Mouse (Mus musculus): Measurements from ENCODE around the gene Eif4enif1. TPM values are rescaled to one million over a fixed set of nuclear protein-coding genes. Genes with fewer than 3 reads are reported as not detected.

Gene Eif4enif1
- polyA plus RNA-seq, 1 experiment from 2014 or later, result 75.0 TPM

DNA sequence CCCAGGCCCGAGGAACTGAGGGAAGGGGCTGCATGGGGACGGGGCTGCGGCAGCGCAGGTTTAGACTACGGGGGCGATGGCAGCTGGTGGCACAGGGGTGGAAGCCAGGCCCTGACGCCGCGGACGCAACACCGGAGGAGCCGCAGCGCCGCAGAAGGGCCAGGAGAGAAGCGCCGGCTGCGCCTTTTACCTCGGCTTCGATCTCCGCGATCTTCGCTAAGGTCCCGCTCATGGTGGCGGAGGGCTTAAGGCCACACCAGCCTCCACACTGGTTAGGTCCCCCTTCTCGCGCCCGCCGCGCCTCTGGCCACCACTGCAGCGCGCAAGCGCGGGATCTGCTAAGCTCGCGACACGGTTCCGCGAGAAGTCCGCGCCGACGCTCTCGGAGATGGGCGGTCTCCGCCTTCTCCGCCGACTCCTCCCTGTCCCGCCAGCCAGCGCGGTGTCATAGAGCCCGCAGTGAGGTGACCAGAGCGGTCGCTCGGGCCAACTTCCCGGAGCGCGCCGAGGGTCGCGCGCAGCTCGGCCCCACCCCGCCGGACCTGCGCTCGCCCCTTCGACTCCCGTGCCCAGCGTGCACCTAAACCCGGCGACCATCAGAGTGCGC lies 64.0 kb downstream of the Eif4enif1 start, which contains the start of gene Drg1:
TSS of gene Drg1 (minus strand) at position 337 of the 607 bp plus-strand sequence.
- WGBS, result under 1% methylated on average over 71 of the region's 72 CpGs
- no peaks in the 10 kb centered on the region for H3K9me3 ChIP-seq (ENCODE audit: control insufficient read depth, low read length)
- peak within 1 kb of the TSS; percentile 70 for H3K4me2 ChIP-seq (ENCODE audit: low read depth, low read length, severe bottlenecking)
- peak within 1 kb of the TSS; percentile 92 for H3K27ac ChIP-seq (ENCODE audit: low read depth, low read length)
- DNase-seq (ENCODE audit: low spot score), result peak; percentile 98
- H3K27me3 ChIP-seq (ENCODE audit: control insufficient read depth, insufficient read depth, low read length), result no peaks in the 10 kb centered on the region
- H3K36me3 ChIP-seq (ENCODE audit: control insufficient read depth, insufficient read depth, low read length), result peaks cover 12% of the 10 kb centered on the region; the same call in 1 of the 2 replicates
- H3K4me1 ChIP-seq (replicated peaks; ENCODE audit: control insufficient read depth, insufficient read depth, low read length), result no peaks in the 10 kb centered on the region
- H3K9ac ChIP-seq (ENCODE audit: low read length), result peak within 1 kb of the TSS; percentile 97
- peak within 1 kb of the TSS; percentile 78 for H3K4me3 ChIP-seq (ENCODE audit: low read depth, low read length)
- peak; percentile 99 for ATAC-seq (replicated peaks; ENCODE audit: low FRiP score)

DNA sequence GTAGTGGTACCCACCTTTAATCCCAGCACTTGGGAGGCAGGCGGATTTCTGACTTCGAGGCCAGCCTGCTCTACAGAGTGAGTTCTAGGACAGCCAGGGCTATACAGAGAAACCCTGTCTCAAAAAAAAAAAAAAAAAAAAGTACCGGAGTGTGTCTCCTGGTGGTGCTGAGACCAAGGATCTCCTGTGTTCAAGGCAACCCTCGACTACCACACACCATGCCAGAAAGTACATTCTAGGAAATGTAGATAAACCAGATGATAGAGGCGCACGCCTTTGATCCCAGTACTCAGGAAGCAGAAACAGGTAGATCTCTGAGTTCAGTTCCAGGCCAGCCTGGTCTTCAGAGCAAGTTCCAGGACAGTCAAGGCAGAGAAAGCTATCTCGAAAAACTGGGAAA lies 64.9 kb downstream of the Eif4enif1 start:
- Histone ChIP-seq H3K9ac (ENCODE audit: low read length) (peak overlapping the region; percentile 97; the same call in 1 of the 2 replicates), H3K36me3 (ENCODE audit: control insufficient read depth, insufficient read depth, low read length) (peaks cover 4% of the 10 kb centered on the region; the same call in 1 of the 2 replicates), H3K9me3 (ENCODE audit: control insufficient read depth, low read length) (no peaks in the 10 kb centered on the region), H3K27me3 (ENCODE audit: control insufficient read depth, insufficient read depth, low read length) (no peaks in the 10 kb centered on the region), H3K27ac (ENCODE audit: low read depth, low read length) (no peak overlapping the region), H3K4me1 (replicated peaks; ENCODE audit: control insufficient read depth, insufficient read depth, low read length) (no peaks in the 10 kb centered on the region), H3K4me3 (ENCODE audit: low read depth, low read length) (peak overlapping the region; percentile 78), H3K4me2 (ENCODE audit: low read depth, low read length, severe bottlenecking) (peak overlapping the region; percentile 70; the same call in 1 of the 2 replicates)
- DNase-seq (ENCODE audit: low spot score) (no peak), ATAC-seq (replicated peaks; ENCODE audit: low FRiP score) (no peak)
- 52% methylated on average over 7 of the region's 7 CpGs for WGBS

DNA sequence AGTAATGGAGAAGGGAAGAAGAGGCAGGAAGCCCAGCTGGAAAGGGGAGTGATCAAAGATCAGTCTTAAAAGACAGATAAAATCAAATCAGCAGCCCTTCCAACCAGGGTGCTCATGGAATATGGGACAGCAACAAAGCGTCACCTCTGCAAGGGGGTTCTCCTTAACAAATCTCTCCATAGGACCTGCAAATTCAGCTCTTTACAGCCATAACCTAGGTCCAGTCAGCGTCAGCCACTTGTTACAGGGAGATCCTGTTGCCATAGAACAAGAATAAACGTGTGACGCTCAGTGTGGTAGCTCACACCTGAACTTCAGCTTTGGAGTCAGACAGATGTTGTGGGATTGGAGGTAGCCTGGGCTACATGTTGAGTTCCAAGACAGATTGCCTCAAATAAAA lies 67.0 kb downstream of the Eif4enif1 start:
- DNase-seq (ENCODE audit: low spot score) (no peak), ATAC-seq (replicated peaks; ENCODE audit: low FRiP score) (no peak)
- Histone ChIP-seq H3K4me3 (ENCODE audit: low read depth, low read length) (no peak overlapping the region), H3K36me3 (ENCODE audit: control insufficient read depth, insufficient read depth, low read length) (no peaks in the 10 kb centered on the region; the same call in 1 of the 2 replicates), H3K27me3 (ENCODE audit: control insufficient read depth, insufficient read depth, low read length) (no peaks in the 10 kb centered on the region), H3K9ac (ENCODE audit: low read length) (no peak overlapping the region), H3K4me1 (replicated peaks; ENCODE audit: control insufficient read depth, insufficient read depth, low read length) (no peaks in the 10 kb centered on the region), H3K9me3 (ENCODE audit: control insufficient read depth, low read length) (no peaks in the 10 kb centered on the region), H3K27ac (ENCODE audit: low read depth, low read length) (no peak overlapping the region), H3K4me2 (ENCODE audit: low read depth, low read length, severe bottlenecking) (no peak overlapping the region)
- 35% methylated on average over 4 of the region's 4 CpGs for WGBS

GRCm38 (mm10) chr11:3278351-3278750 lies 76.2 kb downstream of the Eif4enif1 start:
- Histone ChIP-seq H3K4me1 (replicated peaks; ENCODE audit: control insufficient read depth, insufficient read depth, low read length) (no peaks in the 10 kb centered on the region), H3K4me2 (ENCODE audit: low read depth, low read length, severe bottlenecking) (no peak overlapping the region), H3K9ac (ENCODE audit: low read length) (no peak overlapping the region), H3K27me3 (ENCODE audit: control insufficient read depth, insufficient read depth, low read length) (no peaks in the 10 kb centered on the region), H3K36me3 (ENCODE audit: control insufficient read depth, insufficient read depth, low read length) (no peaks in the 10 kb centered on the region), H3K27ac (ENCODE audit: low read depth, low read length) (no peak overlapping the region), H3K4me3 (ENCODE audit: low read depth, low read length) (no peak overlapping the region), H3K9me3 (ENCODE audit: control insufficient read depth, low read length) (peaks cover 4% of the 10 kb centered on the region; the same call in 1 of the 2 replicates)
- ATAC-seq (replicated peaks; ENCODE audit: low FRiP score), result no peak
- WGBS, result 74% methylated on average over 5 of the region's 5 CpGs
- DNase-seq (ENCODE audit: low spot score), result no peak

GRCm38 (mm10) chr11:3279729-3280128 lies 77.5 kb downstream of the Eif4enif1 start:
- ATAC-seq (replicated peaks; ENCODE audit: low FRiP score), result no peak
- 84% methylated on average over 2 of the region's 2 CpGs for WGBS

DNA sequence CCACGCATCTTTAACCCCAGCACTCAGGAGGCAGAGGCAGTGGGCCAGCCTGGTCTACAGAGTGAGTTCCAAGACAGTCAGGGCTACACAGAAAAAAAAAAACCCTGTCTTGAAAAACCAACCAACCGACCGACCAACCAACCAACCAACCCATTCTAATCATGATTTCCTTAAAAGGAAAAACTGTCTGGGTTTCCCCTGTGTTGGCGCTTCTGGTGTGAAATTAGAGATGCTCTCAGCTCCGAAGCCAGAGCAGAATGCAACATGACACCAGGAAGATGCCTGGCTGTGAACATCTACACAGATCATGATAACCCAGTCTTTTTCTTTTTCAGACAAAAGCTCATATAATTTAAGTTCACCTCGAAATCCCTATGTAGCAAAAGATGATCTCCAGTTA lies 80.7 kb downstream of the Eif4enif1 start:
- DNase-seq (ENCODE audit: low spot score) (no peak), ATAC-seq (replicated peaks; ENCODE audit: low FRiP score) (no peak)
- no peak overlapping the region for H3K4me3 ChIP-seq (ENCODE audit: low read depth, low read length)
- peaks cover 3% of the 10 kb centered on the region; the same call in 1 of the 2 replicates for H3K4me1 ChIP-seq (replicated peaks; ENCODE audit: control insufficient read depth, insufficient read depth, low read length)
- H3K4me2 ChIP-seq (ENCODE audit: low read depth, low read length, severe bottlenecking), result no peak overlapping the region
- H3K27ac ChIP-seq (ENCODE audit: low read depth, low read length), result no peak overlapping the region
- peaks cover 4% of the 10 kb centered on the region; the same call in 1 of the 2 replicates for H3K9me3 ChIP-seq (ENCODE audit: control insufficient read depth, low read length)
- H3K27me3 ChIP-seq (ENCODE audit: control insufficient read depth, insufficient read depth, low read length), result no peaks in the 10 kb centered on the region
- no peaks in the 10 kb centered on the region for H3K36me3 ChIP-seq (ENCODE audit: control insufficient read depth, insufficient read depth, low read length)
- WGBS, result 84% methylated on average over 6 of the region's 6 CpGs
- H3K9ac ChIP-seq (ENCODE audit: low read length), result no peak overlapping the region

More at GRCm38 (mm10) chr11:3279729-3280128, 77.5 kb downstream of the Eif4enif1 start:
- H3K4me1 ChIP-seq (replicated peaks; ENCODE audit: control insufficient read depth, insufficient read depth, low read length), result no peaks in the 10 kb centered on the region
- no peaks in the 10 kb centered on the region for H3K27me3 ChIP-seq (ENCODE audit: control insufficient read depth, insufficient read depth, low read length)
- no peak overlapping the region for H3K4me2 ChIP-seq (ENCODE audit: low read depth, low read length, severe bottlenecking)
- DNase-seq (ENCODE audit: low spot score), result no peak
- H3K4me3 ChIP-seq (ENCODE audit: low read depth, low read length), result no peak overlapping the region
- H3K36me3 ChIP-seq (ENCODE audit: control insufficient read depth, insufficient read depth, low read length), result no peaks in the 10 kb centered on the region
- no peak overlapping the region for H3K9ac ChIP-seq (ENCODE audit: low read length)
- peaks cover 4% of the 10 kb centered on the region; the same call in 1 of the 2 replicates for H3K9me3 ChIP-seq (ENCODE audit: control insufficient read depth, low read length)
- no peak overlapping the region for H3K27ac ChIP-seq (ENCODE audit: low read depth, low read length)

DNA sequence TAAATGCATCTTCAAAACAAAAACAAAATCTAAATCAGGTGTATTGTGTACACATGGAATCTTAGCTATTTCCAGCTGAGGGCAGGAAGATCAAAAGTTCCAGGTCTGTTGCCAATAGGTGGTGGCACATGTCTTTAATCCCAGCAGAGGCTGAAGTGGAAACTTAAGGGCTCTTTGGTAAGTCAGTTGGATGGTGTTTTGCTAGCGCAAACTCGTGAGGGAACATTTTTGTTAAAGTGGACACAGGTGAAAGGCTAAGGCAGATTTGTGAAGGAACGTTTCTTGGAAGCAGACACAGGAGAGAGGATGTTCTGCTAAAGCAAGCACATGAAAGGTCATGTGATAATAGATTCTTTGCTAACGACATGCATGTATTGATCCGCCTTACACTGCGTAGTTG lies 81.5 kb downstream of the Eif4enif1 start:
- ATAC-seq (replicated peaks; ENCODE audit: low FRiP score) (no peak), DNase-seq (ENCODE audit: low spot score) (no peak)
- WGBS, result 95% methylated on average over 6 of the region's 6 CpGs
- Histone ChIP-seq H3K4me2 (ENCODE audit: low read depth, low read length, severe bottlenecking) (no peak overlapping the region), H3K9ac (ENCODE audit: low read length) (no peak overlapping the region), H3K4me1 (replicated peaks; ENCODE audit: control insufficient read depth, insufficient read depth, low read length) (peaks cover 4% of the 10 kb centered on the region; the same call in 1 of the 2 replicates), H3K36me3 (ENCODE audit: control insufficient read depth, insufficient read depth, low read length) (no peaks in the 10 kb centered on the region), H3K27me3 (ENCODE audit: control insufficient read depth, insufficient read depth, low read length) (no peaks in the 10 kb centered on the region), H3K27ac (ENCODE audit: low read depth, low read length) (no peak overlapping the region), H3K9me3 (ENCODE audit: control insufficient read depth, low read length) (peaks cover 4% of the 10 kb centered on the region; the same call in 1 of the 2 replicates), H3K4me3 (ENCODE audit: low read depth, low read length) (no peak overlapping the region)

DNA sequence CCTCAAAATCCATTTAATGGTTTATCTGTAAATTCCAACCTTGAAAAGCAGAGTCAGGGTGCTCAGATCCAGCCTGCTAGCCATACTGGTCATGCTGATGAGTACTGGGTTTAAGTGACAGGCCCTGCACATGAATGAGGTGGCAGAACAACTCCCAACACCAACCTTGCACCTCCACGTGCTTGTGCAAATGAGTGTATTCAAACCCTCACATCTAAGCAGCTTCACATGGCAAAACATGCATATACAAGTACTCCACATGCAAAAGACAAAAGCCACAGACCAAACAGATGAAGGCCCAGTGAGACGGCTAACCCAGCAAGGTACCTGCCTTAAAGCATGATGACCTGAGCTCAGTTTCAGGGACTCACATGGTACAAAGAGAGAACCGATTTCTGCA lies 83.7 kb downstream of the Eif4enif1 start:
- no peaks in the 10 kb centered on the region for H3K27me3 ChIP-seq (ENCODE audit: control insufficient read depth, insufficient read depth, low read length)
- H3K4me1 ChIP-seq (replicated peaks; ENCODE audit: control insufficient read depth, insufficient read depth, low read length), result peaks cover 4% of the 10 kb centered on the region; the same call in 1 of the 2 replicates
- H3K36me3 ChIP-seq (ENCODE audit: control insufficient read depth, insufficient read depth, low read length), result no peaks in the 10 kb centered on the region
- no peak overlapping the region for H3K27ac ChIP-seq (ENCODE audit: low read depth, low read length)
- WGBS, result 84% methylated on average over 3 of the region's 3 CpGs
- H3K4me3 ChIP-seq (ENCODE audit: low read depth, low read length), result no peak overlapping the region
- peaks cover 4% of the 10 kb centered on the region; the same call in 1 of the 2 replicates for H3K9me3 ChIP-seq (ENCODE audit: control insufficient read depth, low read length)
- DNase-seq (ENCODE audit: low spot score) (no peak), ATAC-seq (replicated peaks; ENCODE audit: low FRiP score) (no peak)
- no peak overlapping the region for H3K4me2 ChIP-seq (ENCODE audit: low read depth, low read length, severe bottlenecking)
- H3K9ac ChIP-seq (ENCODE audit: low read length), result no peak overlapping the region

GRCm38 (mm10) chr11:3287131-3287530 lies 84.9 kb downstream of the Eif4enif1 start:
- H3K4me1 ChIP-seq (replicated peaks; ENCODE audit: control insufficient read depth, insufficient read depth, low read length), result peaks cover 4% of the 10 kb centered on the region; the same call in 1 of the 2 replicates
- no peak overlapping the region for H3K9ac ChIP-seq (ENCODE audit: low read length)
- no peak overlapping the region for H3K4me3 ChIP-seq (ENCODE audit: low read depth, low read length)
- DNase-seq (ENCODE audit: low spot score), result no peak
- no peaks in the 10 kb centered on the region for H3K36me3 ChIP-seq (ENCODE audit: control insufficient read depth, insufficient read depth, low read length)
- no peak overlapping the region for H3K27ac ChIP-seq (ENCODE audit: low read depth, low read length)
- H3K27me3 ChIP-seq (ENCODE audit: control insufficient read depth, insufficient read depth, low read length), result no peaks in the 10 kb centered on the region
- ATAC-seq (replicated peaks; ENCODE audit: low FRiP score), result no peak
- WGBS, result 55% methylated on average over 6 of the region's 6 CpGs
- no peaks in the 10 kb centered on the region for H3K9me3 ChIP-seq (ENCODE audit: control insufficient read depth, low read length)
- H3K4me2 ChIP-seq (ENCODE audit: low read depth, low read length, severe bottlenecking), result no peak overlapping the region
